Mouse (Mus musculus): Measurements from ENCODE around the gene Csmd2. TPM values are rescaled to one million over a fixed set of nuclear protein-coding genes. Genes with fewer than 3 reads are reported as not detected.
A peak's percentile ranks its signal among the peaks of the same experiment; 100 is the strongest.
"Not testable (repeated sequence)": the region's sequence is repeated elsewhere in the genome, so short reads cannot be mapped to it uniquely, and the experiment has no call there.

Csmd2 gene
- polyA plus RNA-seq, 1 experiment from 2014 or later = 0.05 TPM

DNA sequence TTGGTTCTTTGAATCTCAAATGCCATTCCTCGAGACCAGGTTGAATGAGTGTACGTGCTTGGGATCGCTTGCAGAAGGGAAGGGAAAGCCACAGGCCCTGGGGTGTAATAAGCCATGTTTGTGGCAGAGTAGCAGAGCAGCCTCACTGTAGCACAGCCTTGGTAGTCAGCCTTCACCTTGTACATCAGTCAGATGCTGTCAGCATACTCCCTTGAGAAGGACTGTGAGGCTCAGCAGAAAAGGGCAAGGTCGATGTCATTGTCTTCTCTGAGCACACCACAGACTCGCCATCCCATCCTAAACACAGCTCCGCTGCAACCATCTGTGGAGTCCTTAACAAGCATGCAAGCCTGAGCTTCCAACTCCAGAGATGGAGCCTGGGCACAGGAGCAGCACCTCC, 533.6 kb downstream of the Csmd2 start:
- no peak for ATAC-seq
- H3K4me3 ChIP-seq (ENCODE audit: low read depth, low read length) = no peak overlapping the region
- no peak overlapping the region for H3K4me2 ChIP-seq (replicated peaks; ENCODE audit: low read depth)
- H3K4me1 ChIP-seq (replicated peaks; ENCODE audit: control insufficient read depth, insufficient read depth, low read length) = no peaks in the 10 kb centered on the region
- 87% methylated on average over 6 of the region's 6 CpGs for WGBS
- no peaks in the 10 kb centered on the region for H3K9me3 ChIP-seq (ENCODE audit: control insufficient read depth)
- no peak for TF ChIP-seq CTCF (IDR thresholded peaks at IDR 0.05; ENCODE audit: low read depth)
- no peaks in the 10 kb centered on the region for H3K27me3 ChIP-seq (replicated peaks; ENCODE audit: control insufficient read depth, insufficient read depth, low read length)
- H3K27ac ChIP-seq (ENCODE audit: low read depth, low read length) = no peak overlapping the region
- H3K36me3 ChIP-seq (ENCODE audit: control insufficient read depth, insufficient read depth) = no peaks in the 10 kb centered on the region
- H3K9ac ChIP-seq (ENCODE audit: low read depth, low read length) = no peak overlapping the region

DNA sequence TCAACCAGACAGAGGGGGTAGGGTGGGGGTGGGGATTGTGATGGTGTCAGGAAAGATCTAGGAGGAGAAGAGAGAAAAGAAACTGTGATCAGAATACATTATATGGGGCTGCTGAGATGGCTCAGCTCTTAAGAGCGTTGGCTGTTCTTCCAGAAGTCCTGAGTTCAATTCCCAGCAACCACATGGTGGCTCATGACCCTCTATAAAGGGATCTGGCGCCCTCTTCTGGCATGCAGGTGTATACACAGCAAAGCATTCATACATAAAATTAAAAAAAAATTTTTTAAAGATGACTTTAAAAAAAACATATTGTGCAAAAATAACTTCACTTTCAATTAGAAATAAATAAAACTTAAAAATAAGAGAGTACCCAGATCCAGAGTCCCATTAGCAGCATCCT, 555.7 kb downstream of the Csmd2 start:
- Histone ChIP-seq H3K4me3 (ENCODE audit: low read depth, low read length) (no peak overlapping the region), H3K4me2 (replicated peaks; ENCODE audit: low read depth) (no peak overlapping the region), H3K4me1 (replicated peaks; ENCODE audit: control insufficient read depth, insufficient read depth, low read length) (no peaks in the 10 kb centered on the region), H3K9ac (ENCODE audit: low read depth, low read length) (no peak overlapping the region), H3K36me3 (ENCODE audit: control insufficient read depth, insufficient read depth) (no peaks in the 10 kb centered on the region), H3K27me3 (replicated peaks; ENCODE audit: control insufficient read depth, insufficient read depth, low read length) (no peaks in the 10 kb centered on the region), H3K9me3 (ENCODE audit: control insufficient read depth) (no peaks in the 10 kb centered on the region), H3K27ac (ENCODE audit: low read depth, low read length) (no peak overlapping the region)
- TF ChIP-seq CTCF (IDR thresholded peaks at IDR 0.05; ENCODE audit: low read depth) = peak; percentile 65
- ATAC-seq = no peak
- 23% methylated on average over 2 of the region's 2 CpGs for WGBS

GRCm38 (mm10) chr4:128543956-128544486, 556.4 kb downstream of the Csmd2 start:
- not testable (repeated sequence) for H3K4me1 ChIP-seq (replicated peaks; ENCODE audit: control insufficient read depth, insufficient read depth, low read length); H3K4me3 ChIP-seq (ENCODE audit: low read depth, low read length); H3K27ac ChIP-seq (ENCODE audit: low read depth, low read length); H3K4me2 ChIP-seq (replicated peaks; ENCODE audit: low read depth); ATAC-seq; H3K36me3 ChIP-seq (ENCODE audit: control insufficient read depth, insufficient read depth); H3K27me3 ChIP-seq (replicated peaks; ENCODE audit: control insufficient read depth, insufficient read depth, low read length); H3K9me3 ChIP-seq (ENCODE audit: control insufficient read depth); H3K9ac ChIP-seq (ENCODE audit: low read depth, low read length)
- WGBS = 79% methylated on average over 2 of the region's 2 CpGs

DNA sequence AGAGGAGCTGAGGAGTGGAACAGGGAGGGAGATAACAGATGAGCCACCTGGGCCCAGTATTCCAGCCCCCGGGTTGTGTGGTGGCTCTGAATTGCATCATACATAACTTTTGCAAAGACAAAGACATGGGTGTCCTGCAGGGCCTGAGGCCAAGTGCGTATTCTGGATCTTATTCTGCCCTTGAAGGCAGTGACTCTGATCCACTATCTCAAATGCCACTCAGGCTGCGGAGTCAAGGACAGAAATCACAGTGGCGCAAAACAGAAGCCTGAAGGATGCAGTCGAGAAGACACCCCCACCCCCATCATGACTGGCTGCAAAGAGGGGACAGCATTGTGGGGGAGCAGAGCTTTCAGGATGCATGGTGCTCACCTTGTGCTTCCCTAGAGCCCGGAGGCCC, 563.1 kb downstream of the Csmd2 start:
- no peaks in the 10 kb centered on the region for H3K9me3 ChIP-seq (ENCODE audit: control insufficient read depth)
- no peak for TF ChIP-seq CTCF (IDR thresholded peaks at IDR 0.05; ENCODE audit: low read depth)
- no peak overlapping the region for H3K27ac ChIP-seq (ENCODE audit: low read depth, low read length)
- no peak overlapping the region for H3K4me3 ChIP-seq (ENCODE audit: low read depth, low read length)
- no peaks in the 10 kb centered on the region for H3K36me3 ChIP-seq (ENCODE audit: control insufficient read depth, insufficient read depth)
- H3K4me1 ChIP-seq (replicated peaks; ENCODE audit: control insufficient read depth, insufficient read depth, low read length) = no peaks in the 10 kb centered on the region
- no peak overlapping the region for H3K9ac ChIP-seq (ENCODE audit: low read depth, low read length)
- ATAC-seq = no peak
- H3K4me2 ChIP-seq (replicated peaks; ENCODE audit: low read depth) = no peak overlapping the region
- H3K27me3 ChIP-seq (replicated peaks; ENCODE audit: control insufficient read depth, insufficient read depth, low read length) = no peaks in the 10 kb centered on the region
- WGBS = 82% methylated on average over 6 of the region's 6 CpGs

DNA sequence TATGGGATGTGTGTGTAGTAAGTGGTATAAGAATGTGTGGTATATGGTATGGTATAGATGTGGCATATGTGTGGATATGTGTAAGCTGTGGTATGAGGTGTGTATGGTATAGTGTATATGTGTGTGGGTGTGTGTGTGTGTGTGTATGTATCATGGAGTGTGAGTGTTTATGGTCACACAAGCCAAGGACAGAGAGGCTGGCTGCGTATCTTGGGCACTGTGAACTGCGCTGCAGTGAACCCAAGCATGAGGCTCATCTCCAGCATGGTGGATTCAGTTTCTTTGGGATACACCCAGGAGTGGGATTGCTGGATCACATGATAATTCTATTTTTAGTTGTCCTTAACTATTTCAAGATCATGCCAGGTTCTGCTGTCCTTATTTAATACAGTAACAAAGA, 566.5 kb downstream of the Csmd2 start:
- H3K9ac ChIP-seq (ENCODE audit: low read depth, low read length) = no peak overlapping the region
- no peak for TF ChIP-seq CTCF (IDR thresholded peaks at IDR 0.05; ENCODE audit: low read depth)
- no peak overlapping the region for H3K4me3 ChIP-seq (ENCODE audit: low read depth, low read length)
- H3K27me3 ChIP-seq (replicated peaks; ENCODE audit: control insufficient read depth, insufficient read depth, low read length) = no peaks in the 10 kb centered on the region
- H3K4me2 ChIP-seq (replicated peaks; ENCODE audit: low read depth) = no peak overlapping the region
- H3K36me3 ChIP-seq (ENCODE audit: control insufficient read depth, insufficient read depth) = no peaks in the 10 kb centered on the region
- no peak for ATAC-seq
- WGBS = 86% methylated on average over 2 of the region's 2 CpGs
- no peak overlapping the region for H3K27ac ChIP-seq (ENCODE audit: low read depth, low read length)
- no peaks in the 10 kb centered on the region for H3K9me3 ChIP-seq (ENCODE audit: control insufficient read depth)
- no peaks in the 10 kb centered on the region for H3K4me1 ChIP-seq (replicated peaks; ENCODE audit: control insufficient read depth, insufficient read depth, low read length)

- ATAC-seq = no peak
- no peaks in the 10 kb centered on the region for H3K9me3 ChIP-seq (ENCODE audit: control insufficient read depth)
- no peak overlapping the region for H3K4me2 ChIP-seq (replicated peaks; ENCODE audit: low read depth)
- no peak overlapping the region for H3K4me3 ChIP-seq (ENCODE audit: low read depth, low read length)
- no peaks in the 10 kb centered on the region for H3K36me3 ChIP-seq (ENCODE audit: control insufficient read depth, insufficient read depth)
- 81% methylated on average over 3 of the region's 3 CpGs for WGBS
- H3K27ac ChIP-seq (ENCODE audit: low read depth, low read length) = no peak overlapping the region
- peak; percentile 50 for TF ChIP-seq CTCF (IDR thresholded peaks at IDR 0.05; ENCODE audit: low read depth)
- no peaks in the 10 kb centered on the region for H3K4me1 ChIP-seq (replicated peaks; ENCODE audit: control insufficient read depth, insufficient read depth, low read length)
- H3K27me3 ChIP-seq (replicated peaks; ENCODE audit: control insufficient read depth, insufficient read depth, low read length) = no peaks in the 10 kb centered on the region
- no peak overlapping the region for H3K9ac ChIP-seq (ENCODE audit: low read depth, low read length)
These were observed 572.7 kb downstream of the Csmd2 start for GRCm38 (mm10) chr4:128560327-128560726.

DNA sequence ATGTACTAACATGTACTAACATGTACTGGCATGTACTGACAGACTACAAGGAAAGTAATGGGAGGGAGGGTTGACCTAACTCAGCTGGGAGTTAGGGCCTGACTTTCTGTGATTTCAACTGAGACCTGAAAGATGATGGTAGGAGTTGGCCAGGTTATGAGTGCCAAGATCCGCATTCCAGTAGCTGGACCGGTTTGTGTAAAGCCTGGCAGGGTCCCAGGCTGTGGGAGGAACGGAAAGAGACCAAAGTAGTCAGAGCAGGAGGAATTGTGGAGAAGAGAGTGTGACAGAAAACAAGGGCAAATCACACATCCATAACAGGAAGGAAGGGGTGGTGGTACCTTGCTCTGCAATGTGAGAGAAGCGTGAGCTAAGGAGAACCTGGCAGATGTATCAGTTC, 588.2 kb downstream of the Csmd2 start:
- ATAC-seq = no peak
- H3K27ac ChIP-seq (ENCODE audit: low read depth, low read length) = no peak overlapping the region
- H3K9me3 ChIP-seq (ENCODE audit: control insufficient read depth) = no peaks in the 10 kb centered on the region
- H3K36me3 ChIP-seq (ENCODE audit: control insufficient read depth, insufficient read depth) = no peaks in the 10 kb centered on the region; the same call in 1 of the 2 replicates
- no peaks in the 10 kb centered on the region for H3K27me3 ChIP-seq (replicated peaks; ENCODE audit: control insufficient read depth, insufficient read depth, low read length)
- no peak for TF ChIP-seq CTCF (IDR thresholded peaks at IDR 0.05; ENCODE audit: low read depth)
- no peaks in the 10 kb centered on the region for H3K4me1 ChIP-seq (replicated peaks; ENCODE audit: control insufficient read depth, insufficient read depth, low read length)
- no peak overlapping the region for H3K4me3 ChIP-seq (ENCODE audit: low read depth, low read length)
- WGBS = 85% methylated on average over 4 of the region's 4 CpGs
- H3K4me2 ChIP-seq (replicated peaks; ENCODE audit: low read depth) = no peak overlapping the region
- no peak overlapping the region for H3K9ac ChIP-seq (ENCODE audit: low read depth, low read length)

Data from intestine, postnatal 0 days (tissue).